Mouse (Mus musculus) gastrocnemius, postnatal 36 days (tissue): Measurements from ENCODE around the gene Sema4b. TPM values are rescaled to one million over a fixed set of nuclear protein-coding genes. Genes with fewer than 3 reads are reported as not detected.
A peak's percentile ranks its signal among the peaks of the same experiment; 100 is the strongest.

Source experiments
- DNase-seq, 2 experiments: peaks; one replicate each; pipeline ENCODE4 v3.0.0; 2022
- intact Hi-C: fragments of 180-260 bp; cut with DNase I; formaldehyde crosslinking; loops from one replicate; pipeline ENCODE4 v1.15.1; 2025
- long read RNA-seq, 2 experiments: library from polyadenylated mRNA; stranded (forward); transcript quantifications; one replicate each; pipeline ENCODE4 v2.0.0; 2021
- total RNA-seq, 2 experiments: library from RNA; stranded (reverse); gene quantifications; 2 replicates each; pipeline ENCODE4 v1.2.3; 2021

The Sema4b gene
- 1 to 10 TPM; 1.6 TPM for total RNA-seq
- long read RNA-seq, experiment 1, partial matches to known transcripts = 1 of 1 reads
- long read RNA-seq, experiment 1, other reads (novel, unspliced or antisense) = 0 of 1 reads
- long read RNA-seq, experiment 2, partial matches to known transcripts = 0 of 1 reads
- long read RNA-seq, experiment 2, other reads (novel, unspliced or antisense) = 1 of 1 reads

DNA sequence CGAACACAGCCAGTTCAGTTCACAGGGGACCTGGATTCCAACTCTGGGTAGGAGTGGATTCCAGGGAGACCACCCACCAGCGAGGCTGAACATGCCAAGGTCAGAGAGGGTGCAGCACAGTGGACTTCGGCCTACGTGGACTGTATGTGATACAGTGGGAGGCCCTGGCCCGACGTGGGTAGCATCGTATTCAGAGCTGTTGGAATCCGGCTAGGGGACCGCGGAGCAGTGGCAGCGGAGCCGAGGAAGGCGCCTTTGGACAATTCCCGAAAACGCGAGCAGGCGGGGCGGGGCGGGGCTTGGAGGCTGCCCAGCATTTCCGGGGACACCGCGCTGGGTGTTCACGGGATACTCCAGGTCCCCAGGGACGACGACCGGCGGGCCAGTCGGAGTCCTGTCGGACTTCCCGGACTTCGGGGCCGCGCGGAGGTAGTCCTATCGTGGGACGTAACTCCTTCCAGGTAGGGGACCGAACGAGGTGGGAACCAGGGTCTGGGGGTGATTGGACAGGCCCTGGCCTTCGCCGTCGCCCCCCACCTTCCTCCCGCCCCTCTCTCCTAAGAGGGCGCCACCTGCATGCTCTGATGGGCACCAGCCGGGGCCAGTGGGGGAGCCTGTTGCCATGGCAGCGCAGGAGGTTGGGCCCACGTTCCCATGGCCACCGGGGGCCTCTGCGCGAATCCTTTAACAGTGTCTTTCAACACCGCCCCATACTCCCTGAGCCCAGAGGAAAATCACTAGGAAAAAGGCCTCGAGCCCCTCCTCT lies at the start of gene Sema4b:
Gene Sema4b, plus strand, starts transcription at position 311 of the 766 bp plus-strand sequence.
- DNase-seq = peak; percentile 79 to 83
- intact Hi-C loops = no loop called here

DNA sequence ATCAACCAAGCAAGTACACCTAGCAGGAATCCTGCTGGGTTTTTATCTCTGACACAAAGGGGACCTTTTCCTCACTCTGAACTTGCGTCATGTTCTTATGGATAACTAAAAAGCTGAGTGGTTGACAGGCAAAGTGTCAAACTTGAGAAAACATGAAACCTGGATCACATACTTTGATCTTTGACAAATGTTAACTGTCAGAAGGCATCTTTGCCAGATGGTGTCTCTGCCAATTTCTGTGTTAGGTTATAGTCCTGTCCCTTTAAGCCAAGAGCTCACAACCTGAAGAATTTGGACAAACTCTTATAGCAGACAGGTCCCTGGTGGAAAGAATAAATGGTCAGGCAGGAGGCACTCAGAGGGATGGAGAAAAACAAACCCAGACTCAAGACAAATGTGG lies 48.3 kb upstream of the Sema4b start:
- DNase-seq = no peak
- intact Hi-C loops = no loop called here

- peak; percentile 49 to 51 for DNase-seq
- intact Hi-C loops = loop anchor here (2.0 to 5.0 kb wide), 2 partner anchors 74 to 231 kb away; partner anchors contain the start of gene Man2a2
These were observed 45.8 kb upstream of the Sema4b start for GRCm38 (mm10) chr7:80140815-80141214.

- intact Hi-C loops = loop anchor here (5.0 kb wide), 1 partner anchor 229 kb away; the partner anchor contains the start of gene Man2a2
- DNase-seq = no peak
These were observed 43.0 kb upstream of the Sema4b start for GRCm38 (mm10) chr7:80143331-80144273.

- intact Hi-C loops = loop anchor here (5.0 kb wide), 1 partner anchor 228 kb away; the partner anchor contains the start of gene Man2a2
- no peak for DNase-seq
These were observed 41.9 kb upstream of the Sema4b start for GRCm38 (mm10) chr7:80144695-80145094.

GRCm38 (mm10) chr7:80146077-80146476 lies 40.6 kb upstream of the Sema4b start:
- intact Hi-C loops = no loop called here
- no peak for DNase-seq

DNA sequence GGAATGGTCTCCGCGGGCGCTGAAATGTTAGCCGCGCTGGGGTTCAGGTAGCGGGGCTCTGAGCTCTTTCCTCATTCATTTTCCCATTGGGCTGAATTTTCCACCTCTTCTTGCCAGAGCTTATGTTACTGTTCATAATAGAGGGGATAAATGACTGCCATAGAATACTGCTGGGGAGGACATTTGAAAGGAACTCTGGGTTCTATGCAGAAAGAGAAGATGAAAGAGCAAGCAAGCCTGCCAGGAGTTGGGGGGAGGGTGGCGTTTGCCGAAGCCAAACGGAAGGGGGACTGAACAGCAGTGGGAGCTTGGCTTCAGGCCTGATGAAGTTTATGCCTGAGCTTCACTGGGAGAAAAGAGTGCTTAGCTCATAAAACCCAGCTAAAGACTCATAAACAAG lies 37.3 kb upstream of the Sema4b start:
- no peak for DNase-seq
- intact Hi-C loops = no loop called here

DNA sequence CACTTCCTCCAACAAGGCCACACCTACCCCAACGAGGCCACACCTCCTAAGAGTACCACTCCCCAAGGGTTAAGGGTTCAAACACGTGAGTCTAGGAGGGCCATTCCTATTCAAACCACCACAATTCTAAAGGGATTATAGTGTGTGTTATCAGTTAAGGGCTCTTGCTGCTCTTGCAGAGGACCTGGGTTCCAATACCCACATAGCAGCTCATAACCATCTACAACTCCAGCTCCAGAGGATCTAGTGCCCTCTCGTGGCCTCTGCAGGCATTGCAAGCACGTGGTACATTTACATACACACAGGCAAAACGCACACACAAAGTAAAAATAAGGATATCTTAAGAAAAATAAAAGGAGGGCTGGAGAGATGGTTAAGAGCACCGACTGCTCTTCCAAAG lies 34.5 kb upstream of the Sema4b start:
- intact Hi-C loops = no loop called here
- no peak for DNase-seq

GRCm38 (mm10) chr7:80152756-80153155 lies 33.9 kb upstream of the Sema4b start:
- intact Hi-C loops = no loop called here
- DNase-seq = no peak

- intact Hi-C loops = loop anchor here (5.0 kb wide), 1 partner anchor 53 kb away; no protein-coding TSS in a partner anchor
- DNase-seq = no peak
These were observed 32.0 kb upstream of the Sema4b start for GRCm38 (mm10) chr7:80154689-80155088.

DNA sequence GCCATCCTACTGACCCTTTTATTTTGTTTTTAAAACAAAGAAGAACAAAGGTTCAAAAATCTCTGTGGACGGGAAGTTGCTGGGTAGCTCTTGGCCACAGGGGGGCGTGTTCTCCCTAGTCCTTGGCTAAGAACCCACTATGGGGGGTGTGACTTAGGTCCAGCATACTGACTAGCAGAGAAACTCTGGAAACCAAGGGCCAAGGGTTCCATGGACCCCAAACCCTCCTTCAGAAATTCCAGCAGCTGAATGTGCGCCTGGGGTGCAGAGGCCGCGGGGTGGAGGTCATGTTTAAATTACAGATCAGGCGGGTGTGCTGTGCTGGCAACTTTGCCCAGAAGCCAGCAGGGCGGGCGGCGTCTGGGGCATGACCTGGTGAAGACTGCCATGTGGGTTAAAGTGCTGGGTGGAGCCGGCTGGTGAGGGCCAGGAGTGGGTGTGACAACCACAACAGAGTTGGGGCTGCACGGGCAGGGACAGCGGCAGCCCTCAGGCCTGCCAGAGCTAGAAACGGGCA lies 29.9 kb upstream of the Sema4b start:
- peak in 1 of 2 experiments; percentile 35 for DNase-seq
- intact Hi-C loops = loop anchor here (5.0 kb wide), 1 partner anchor 51 kb away; no protein-coding TSS in a partner anchor

- no peak for DNase-seq
These were observed 28.0 kb upstream of the Sema4b start for GRCm38 (mm10) chr7:80158496-80159268.

DNA sequence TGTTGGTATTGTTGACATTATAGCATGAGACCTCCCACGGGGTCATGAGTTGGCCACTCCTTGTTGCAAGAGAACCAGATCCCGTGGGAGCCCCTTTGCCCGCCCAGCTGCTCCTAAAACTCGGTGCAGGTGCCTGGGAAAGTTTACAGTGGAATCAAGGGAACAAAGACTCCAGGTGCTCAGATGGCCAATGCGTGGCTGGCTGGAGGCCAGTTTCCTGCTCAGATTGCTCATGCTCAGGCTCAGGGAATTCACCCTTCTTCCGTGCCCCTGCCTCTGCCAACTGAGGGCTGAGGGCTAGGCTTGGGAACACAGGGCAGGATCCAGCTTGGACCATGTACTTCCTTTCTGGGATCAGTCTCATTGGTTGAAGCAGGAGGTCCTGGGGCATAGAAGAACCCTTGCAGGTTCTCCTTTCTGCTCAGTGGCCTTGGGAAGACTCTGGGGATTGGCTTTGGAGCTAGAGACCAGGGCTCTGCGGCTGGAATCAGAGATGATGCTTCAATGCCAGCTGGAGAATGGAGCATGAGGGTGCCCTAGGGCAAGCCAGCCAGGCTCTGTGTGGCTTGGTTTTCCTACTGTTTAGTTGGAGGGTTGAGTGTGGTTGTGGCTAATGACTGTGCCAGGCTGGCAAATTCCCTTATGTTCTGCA lies 26.2 kb upstream of the Sema4b start:
- DNase-seq = no peak
- intact Hi-C loops = no loop called here

More at GRCm38 (mm10) chr7:80158496-80159268, 28.0 kb upstream of the Sema4b start:
- intact Hi-C loops = loop anchor here (5.0 kb wide), 1 partner anchor 49 kb away; no protein-coding TSS in a partner anchor

- intact Hi-C loops = no loop called here
- DNase-seq = peak in 1 of 2 experiments; percentile 14
These were observed 25.7 kb upstream of the Sema4b start for GRCm38 (mm10) chr7:80160945-80161306.

- intact Hi-C loops = no loop called here
- DNase-seq = no peak
These were observed 21.2 kb upstream of the Sema4b start for GRCm38 (mm10) chr7:80165432-80165831.

- intact Hi-C loops = no loop called here
- DNase-seq = no peak
These were observed 19.9 kb upstream of the Sema4b start for GRCm38 (mm10) chr7:80166740-80167139.

DNA sequence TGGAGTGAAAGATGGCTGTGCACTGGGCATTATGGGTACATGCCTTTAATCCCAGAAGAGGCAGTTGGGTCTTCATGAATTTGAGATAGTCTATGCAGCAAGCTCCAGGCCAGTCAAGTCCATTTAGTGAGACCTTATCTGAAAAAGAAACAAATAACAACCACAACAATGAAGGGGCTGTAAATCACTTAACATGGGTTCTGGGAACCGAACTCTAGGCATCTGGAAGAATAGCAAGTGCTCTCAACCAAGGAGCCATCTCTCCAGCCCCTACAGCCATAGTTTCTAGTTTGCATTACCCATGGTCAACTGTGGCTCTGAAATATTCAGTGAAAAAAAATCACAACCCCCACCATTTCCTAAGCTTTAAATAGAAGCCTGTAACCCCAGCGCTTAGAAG lies 16.8 kb upstream of the Sema4b start:
- intact Hi-C loops = no loop called here

DNA sequence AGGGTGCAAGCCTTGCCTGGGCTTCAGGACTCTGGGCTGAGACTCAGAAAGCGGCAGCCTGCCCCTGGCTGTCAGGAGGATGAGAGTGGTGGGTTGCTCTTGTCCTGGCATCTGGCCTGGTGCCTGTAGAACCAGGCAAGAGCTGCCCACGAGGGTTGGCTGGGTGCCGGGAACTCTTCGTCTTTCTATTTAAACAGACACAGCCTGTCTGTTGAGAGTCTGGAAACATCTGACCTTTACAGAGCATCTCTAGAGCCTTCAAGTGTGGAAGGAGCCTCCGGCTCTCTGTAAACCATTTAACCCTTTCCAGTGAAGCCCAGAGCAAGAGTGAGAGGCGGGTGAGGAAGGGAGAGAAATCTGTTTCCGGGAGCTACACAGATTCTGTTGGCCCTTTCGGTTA lies 15.3 kb upstream of the Sema4b start:
- DNase-seq = no peak
- intact Hi-C loops = no loop called here

More for the DNA sequence above, 16.8 kb upstream of the Sema4b start:
- no peak for DNase-seq
